Mouse (Mus musculus) neural tube, embryonic 11.5 days (tissue): ENCODE measurements around the gene Galnt12. TPM values are rescaled to one million over a fixed set of nuclear protein-coding genes. Genes with fewer than 3 reads are reported as not detected.

Experiments
- ATAC-seq: fragments of 200-750 bp; cut with Nextera tagmentation; 2 replicates; pipeline ENCODE4 v1.8.0; 2017; ENCODE audit warnings: moderate number of reproducible peaks, mild to moderate bottlenecking, moderate TSS enrichment, moderate library complexity; ENCODE audit not compliant: insufficient read depth, low FRiP score, low TSS enrichment
- DNase-seq: peaks from one replicate; pipeline ENCODE4 v3.0.0-alpha.2; 2015; ENCODE audit warnings: low spot score
- H3K27ac ChIP-seq: fragments of 300-500 bp; sonication (generic); 2 replicates; pipeline ENCODE4 v1.5.1; 2014; ENCODE audit warnings: low read depth, mild to moderate bottlenecking, low read length
- H3K27me3 ChIP-seq: fragments of 300-500 bp; sonication (generic); 2 replicates; pipeline ENCODE4 v1.6.1; 2014; ENCODE audit warnings: mild to moderate bottlenecking, low read length, mixed read lengths; ENCODE audit not compliant: control insufficient read depth, insufficient read depth
- H3K36me3 ChIP-seq: fragments of 300-500 bp; sonication (generic); 2 replicates; pipeline ENCODE4 v1.6.1; 2014; ENCODE audit warnings: mild to moderate bottlenecking, low read length, moderate library complexity, mixed read lengths; ENCODE audit not compliant: control insufficient read depth, insufficient read depth
- H3K4me1 ChIP-seq: fragments of 300-500 bp; sonication (generic); 2 replicates; pipeline ENCODE4 v1.6.1; 2014; ENCODE audit warnings: low read length, mixed read lengths; ENCODE audit not compliant: control insufficient read depth, insufficient read depth
- H3K4me2 ChIP-seq: fragments of 300-500 bp; sonication (generic); 2 replicates; pipeline ENCODE4 v1.6.1; 2014; ENCODE audit warnings: low read depth, mild to moderate bottlenecking, moderate library complexity
- H3K4me3 ChIP-seq: fragments of 300-500 bp; sonication (generic); 2 replicates; pipeline ENCODE4 v1.5.1; 2014; ENCODE audit warnings: low read depth, low read length
- H3K9ac ChIP-seq: fragments of 300-500 bp; sonication (generic); 2 replicates; pipeline ENCODE4 v1.6.1; 2014; ENCODE audit warnings: mild to moderate bottlenecking, low read length
- H3K9me3 ChIP-seq: fragments of 300-500 bp; sonication (generic); 2 replicates; pipeline ENCODE4 v1.6.1; 2016; ENCODE audit warnings: low read length; ENCODE audit not compliant: control insufficient read depth
- WGBS: fragments of 180-500 bp; shearing (Covaris S2); extraction: QIAGEN DNeasy Blood & Tissue Kit; methylation state at CpG from one replicate; pipeline ENCODE4 v1.1.7; 2014; 5-methylcytosine and 5-hydroxymethylcytosine counted together
- polyA plus RNA-seq: library from polyadenylated mRNA; unstranded; fragments of >200 nt; fragmentation: Nextera tagmentation; extraction: Ambion mirVana; gene quantifications from 2 replicates; pipeline ENCODE4 v1.2.1, GENCODE M21; 2014

Galnt12 gene
- polyA plus RNA-seq, 1 experiment from 2014 or later, result 3.0 TPM

- H3K27ac ChIP-seq, result no peak overlapping the region
- no peak for ATAC-seq
These were observed 32.5 kb downstream of the Galnt12 start for GRCm38 (mm10) chr4:47124140-47124711.

GRCm38 (mm10) chr4:47128515-47128914 lies 36.8 kb downstream of the Galnt12 start:
- no peaks in the 10 kb centered on the region for H3K36me3 ChIP-seq
- WGBS, result 80% methylated on average over 7 of the region's 7 CpGs

More at GRCm38 (mm10) chr4:47124140-47124711, 32.5 kb downstream of the Galnt12 start:
- Histone ChIP-seq H3K4me3 (no peak overlapping the region), H3K9ac (no peak overlapping the region), H3K27me3 (no peaks in the 10 kb centered on the region), H3K4me1 (no peaks in the 10 kb centered on the region), H3K4me2 (no peak overlapping the region), H3K9me3 (no peaks in the 10 kb centered on the region), H3K36me3 (no peaks in the 10 kb centered on the region)
- no peak for DNase-seq
- WGBS, result 84% methylated on average over 9 of the region's 9 CpGs

GRCm38 (mm10) chr4:47129572-47129971 lies 37.9 kb downstream of the Galnt12 start:
- no peaks in the 10 kb centered on the region for H3K4me1 ChIP-seq
- 63% methylated on average over 4 of the region's 4 CpGs for WGBS
- ATAC-seq, result no peak

More at GRCm38 (mm10) chr4:47128515-47128914, 36.8 kb downstream of the Galnt12 start:
- Histone ChIP-seq H3K9me3 (no peaks in the 10 kb centered on the region), H3K4me1 (no peaks in the 10 kb centered on the region), H3K4me3 (no peak overlapping the region), H3K27ac (no peak overlapping the region), H3K27me3 (no peaks in the 10 kb centered on the region), H3K4me2 (no peak overlapping the region), H3K9ac (no peak overlapping the region)
- no peak for DNase-seq
- no peak for ATAC-seq

GRCm38 (mm10) chr4:47130111-47131050 lies 38.7 kb downstream of the Galnt12 start:
- Histone ChIP-seq H3K4me3 (no peak overlapping the region), H3K27me3 (no peaks in the 10 kb centered on the region), H3K27ac (no peak overlapping the region), H3K4me1 (no peaks in the 10 kb centered on the region), H3K9ac (no peak overlapping the region), H3K36me3 (no peaks in the 10 kb centered on the region), H3K9me3 (no peaks in the 10 kb centered on the region), H3K4me2 (no peak overlapping the region)
- WGBS, result 81% methylated on average over 8 of the region's 8 CpGs
- no peak for ATAC-seq
- no peak for DNase-seq

More at GRCm38 (mm10) chr4:47129572-47129971, 37.9 kb downstream of the Galnt12 start:
- H3K4me3 ChIP-seq, result no peak overlapping the region
- H3K36me3 ChIP-seq, result no peaks in the 10 kb centered on the region
- no peak overlapping the region for H3K9ac ChIP-seq
- H3K9me3 ChIP-seq, result no peaks in the 10 kb centered on the region
- H3K27me3 ChIP-seq, result no peaks in the 10 kb centered on the region
- no peak for DNase-seq
- H3K27ac ChIP-seq, result no peak overlapping the region
- H3K4me2 ChIP-seq, result no peak overlapping the region

GRCm38 (mm10) chr4:47131931-47132330 lies 40.2 kb downstream of the Galnt12 start:
- ATAC-seq, result no peak
- no peak for DNase-seq
- no peak overlapping the region for H3K4me2 ChIP-seq
- no peak overlapping the region for H3K9ac ChIP-seq
- H3K4me1 ChIP-seq, result no peaks in the 10 kb centered on the region
- no peaks in the 10 kb centered on the region for H3K36me3 ChIP-seq
- no peaks in the 10 kb centered on the region for H3K9me3 ChIP-seq
- no peaks in the 10 kb centered on the region for H3K27me3 ChIP-seq
- WGBS, result 71% methylated on average over 3 of the region's 3 CpGs
- H3K4me3 ChIP-seq, result no peak overlapping the region
- H3K27ac ChIP-seq, result no peak overlapping the region

GRCm38 (mm10) chr4:47132413-47132812 lies 40.7 kb downstream of the Galnt12 start:
- WGBS, result 28% methylated on average over 3 of the region's 3 CpGs
- H3K27me3 ChIP-seq, result no peaks in the 10 kb centered on the region

GRCm38 (mm10) chr4:47136699-47137101 lies 45.0 kb downstream of the Galnt12 start:
- DNase-seq (no peak), ATAC-seq (no peak)
- Histone ChIP-seq H3K4me3 (no peak overlapping the region), H3K9me3 (no peaks in the 10 kb centered on the region), H3K36me3 (no peaks in the 10 kb centered on the region), H3K27me3 (no peaks in the 10 kb centered on the region), H3K9ac (no peak overlapping the region), H3K27ac (no peak overlapping the region), H3K4me2 (no peak overlapping the region), H3K4me1 (no peaks in the 10 kb centered on the region; the same call in 1 of the 2 replicates)
- WGBS, result 80% methylated on average over 8 of the region's 8 CpGs

More at GRCm38 (mm10) chr4:47132413-47132812, 40.7 kb downstream of the Galnt12 start:
- Histone ChIP-seq H3K4me2 (no peak overlapping the region), H3K9me3 (no peaks in the 10 kb centered on the region), H3K27ac (no peak overlapping the region), H3K9ac (no peak overlapping the region), H3K4me1 (no peaks in the 10 kb centered on the region), H3K4me3 (no peak overlapping the region), H3K36me3 (no peaks in the 10 kb centered on the region)
- ATAC-seq (no peak), DNase-seq (no peak)

GRCm38 (mm10) chr4:47137479-47137878 lies 45.8 kb downstream of the Galnt12 start:
- Histone ChIP-seq H3K4me1 (no peaks in the 10 kb centered on the region; the same call in 1 of the 2 replicates), H3K4me3 (no peak overlapping the region), H3K9me3 (no peaks in the 10 kb centered on the region), H3K27ac (no peak overlapping the region), H3K36me3 (no peaks in the 10 kb centered on the region), H3K4me2 (no peak overlapping the region), H3K9ac (no peak overlapping the region), H3K27me3 (no peaks in the 10 kb centered on the region)
- 81% methylated on average over 5 of the region's 5 CpGs for WGBS
- ATAC-seq, result no peak
- DNase-seq, result no peak
